Mouse (Mus musculus): ENCODE results near the gene Ccng1. TPM values are rescaled to one million over a fixed set of nuclear protein-coding genes. Genes with fewer than 3 reads are reported as not detected.
"Not testable (repeated sequence)": the region's sequence is repeated elsewhere in the genome, so short reads cannot be mapped to it uniquely, and the experiment has no call there.

The Ccng1 gene
- total RNA-seq, 2 experiments from 2014 or later, result 54.0 to 56.1 TPM

GRCm38 (mm10) chr11:40733339-40734174 lies 21.6 kb downstream of the Ccng1 start, which contains the start of the genes Hmmr and Nudcd2:
Gene Hmmr, minus strand, starts transcription at chr11:40733422.
Gene Nudcd2, plus strand, starts transcription at chr11:40733667.
- peak; percentile 94 to 99 for DNase-seq (ENCODE audit: low spot score in 2 of 2)

DNA sequence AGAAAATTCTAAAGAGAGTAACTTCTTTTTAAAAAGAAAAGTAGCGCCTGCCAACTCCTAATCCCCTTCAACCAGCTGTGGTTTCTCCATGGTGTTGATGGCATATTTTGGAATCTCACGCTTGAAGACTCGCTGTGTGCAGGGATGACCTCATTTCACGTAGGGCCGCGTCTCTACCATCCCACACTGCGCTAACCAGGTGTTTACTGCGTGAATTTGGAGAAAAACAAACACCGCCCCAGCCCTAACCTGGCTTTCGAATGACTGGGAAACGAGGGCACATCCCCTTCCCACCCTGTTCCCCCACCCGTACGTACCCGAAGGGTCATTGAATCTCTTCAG lies 22.1 kb downstream of the Ccng1 start:
- no peak for DNase-seq (ENCODE audit: low spot score in 2 of 2)

GRCm38 (mm10) chr11:40718324-40718723 lies 36.8 kb downstream of the Ccng1 start:
- DNase-seq (ENCODE audit: low spot score in 2 of 2), result no peak

DNA sequence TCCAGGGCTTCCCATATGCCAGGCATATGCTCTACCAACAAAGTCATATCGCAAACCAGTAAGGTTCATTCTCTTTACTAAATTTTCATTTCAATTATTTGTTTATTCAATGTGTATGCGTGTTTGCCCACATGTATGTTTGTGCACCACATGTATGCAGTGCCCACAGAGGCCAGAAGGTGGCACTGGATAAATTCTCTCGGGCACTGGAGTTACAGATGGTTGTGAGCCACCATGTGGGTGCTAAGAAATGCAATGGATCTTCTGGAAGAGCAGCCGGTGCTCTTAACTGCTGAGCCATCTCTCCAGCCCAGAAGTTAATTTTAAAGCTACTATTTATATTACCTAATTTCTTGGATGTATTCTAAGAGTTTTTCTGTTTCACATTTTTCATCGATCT lies 39.6 kb downstream of the Ccng1 start:
- DNase-seq (ENCODE audit: low spot score in 2 of 2), result no peak

- DNase-seq (ENCODE audit: low spot score in 2 of 2), result no peak
Measured at GRCm38 (mm10) chr11:40713858-40714257, 41.3 kb downstream of the Ccng1 start.

DNA sequence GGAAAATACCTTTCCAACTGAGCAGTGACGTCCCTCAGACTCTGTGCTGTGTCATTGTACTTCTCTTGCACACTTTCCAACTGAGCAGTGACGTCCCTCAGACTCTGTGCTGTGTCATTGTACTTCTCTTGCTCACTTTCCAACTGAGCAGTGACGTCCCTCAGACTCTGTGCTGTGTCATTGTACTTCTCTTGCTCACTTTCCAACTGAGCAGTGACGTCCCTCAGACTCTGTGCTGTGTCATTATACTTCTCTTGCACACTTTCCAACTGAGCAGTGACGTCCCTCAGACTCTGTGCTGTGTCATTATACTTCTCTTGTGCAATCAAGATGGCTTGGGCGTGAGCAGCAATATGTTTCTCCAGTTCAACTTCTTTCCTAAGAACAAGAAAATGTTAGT lies 45.2 kb downstream of the Ccng1 start:
- DNase-seq (ENCODE audit: low spot score in 2 of 2), result not testable (repeated sequence)

Other genes starting within 250 kb of the Ccng1 start
- 100 to 1,000 TPM; 104 to 105 TPM for gene Mat2b, start 60.1 kb downstream of the Ccng1 start, total RNA-seq (2021)
- 1 to 10 TPM in 1 of 2 experiments, under 1 TPM in 1; 0.88 to 1.7 TPM for gene Hmmr, start 21.9 kb downstream of the Ccng1 start, total RNA-seq (2021)
- gene Nudcd2, start 21.6 kb downstream of the Ccng1 start, total RNA-seq (2021), result 10 to 100 TPM; 18.6 to 26.1 TPM

All from layer of hippocampus, postnatal 14 days (tissue).